Mouse (Mus musculus) midbrain, embryonic 10.5 days (tissue): ENCODE results near the gene Etv6. TPM values are rescaled to one million over a fixed set of nuclear protein-coding genes. Genes with fewer than 3 reads are reported as not detected.

Source experiments
- DNase-seq: peaks from one replicate; pipeline ENCODE4 v3.0.0-alpha.2; 2017; ENCODE audit warnings: low spot score
- H3K27ac ChIP-seq: fragments of 300-500 bp; sonication (generic); replicated peaks from 2 replicates; pipeline ENCODE4 v1.5.1; 2016; ENCODE audit warnings: mild to moderate bottlenecking
- H3K27me3 ChIP-seq: fragments of 300-500 bp; sonication (generic); 2 replicates; pipeline ENCODE4 v1.6.1; 2016; ENCODE audit warnings: low read depth, mild to moderate bottlenecking; ENCODE audit not compliant: poor library complexity, severe bottlenecking
- H3K36me3 ChIP-seq: fragments of 300-500 bp; sonication (generic); 2 replicates; pipeline ENCODE4 v1.6.1; 2016; ENCODE audit warnings: mild to moderate bottlenecking, moderate library complexity
- H3K4me1 ChIP-seq: fragments of 300-500 bp; sonication (generic); 2 replicates; pipeline ENCODE4 v1.6.1; 2016
- H3K4me3 ChIP-seq: fragments of 300-500 bp; sonication (generic); 2 replicates; pipeline ENCODE4 v1.5.1; 2016; ENCODE audit warnings: mild to moderate bottlenecking, moderate library complexity
- H3K9me3 ChIP-seq: fragments of 300-500 bp; sonication (generic); replicated peaks from 2 replicates; pipeline ENCODE4 v1.6.1; 2016; ENCODE audit warnings: mild to moderate bottlenecking
- WGBS: fragments of 180-500 bp; shearing (Covaris S2); methylation state at CpG from one replicate; pipeline ENCODE4 v1.1.7; 2016; 5-methylcytosine and 5-hydroxymethylcytosine counted together
- polyA plus RNA-seq: library from polyadenylated mRNA; unstranded; fragments of >200 nt; fragmentation: Nextera tagmentation; extraction: Ambion mirVana; gene quantifications from 2 replicates; pipeline ENCODE4 v1.2.1, GENCODE M21; 2016

Gene Etv6
- polyA plus RNA-seq, 1 experiment from 2014 or later = 12.6 TPM

DNA sequence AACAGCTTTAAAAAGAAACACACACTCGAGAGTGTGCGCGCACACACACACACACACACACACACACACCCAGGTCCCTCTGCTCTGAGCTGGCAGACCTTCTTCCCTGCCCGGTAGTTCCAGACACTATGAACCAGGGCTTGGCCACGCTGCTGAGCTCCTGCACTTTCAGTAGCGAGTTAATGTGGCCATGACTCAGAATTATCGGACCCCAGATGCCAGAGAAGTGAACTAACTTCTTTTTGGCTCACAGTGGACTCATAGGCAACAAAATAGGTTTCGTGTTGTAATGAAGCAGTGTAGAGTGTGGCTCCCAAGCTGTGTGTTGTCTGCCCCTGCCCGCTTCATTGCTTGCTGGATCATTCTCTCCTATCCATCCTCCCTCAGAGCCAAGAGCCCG, 165.1 kb downstream of the Etv6 start:
- DNase-seq = no peak
- H3K27ac ChIP-seq = no peak overlapping the region
- no peaks in the 10 kb centered on the region for H3K27me3 ChIP-seq
- no peak overlapping the region for H3K4me3 ChIP-seq
- no peaks in the 10 kb centered on the region for H3K9me3 ChIP-seq
- peaks cover 6% of the 10 kb centered on the region; the same call in 1 of the 2 replicates for H3K4me1 ChIP-seq
- H3K36me3 ChIP-seq = no peaks in the 10 kb centered on the region
- WGBS = 93% methylated on average over 10 of the region's 10 CpGs

DNA sequence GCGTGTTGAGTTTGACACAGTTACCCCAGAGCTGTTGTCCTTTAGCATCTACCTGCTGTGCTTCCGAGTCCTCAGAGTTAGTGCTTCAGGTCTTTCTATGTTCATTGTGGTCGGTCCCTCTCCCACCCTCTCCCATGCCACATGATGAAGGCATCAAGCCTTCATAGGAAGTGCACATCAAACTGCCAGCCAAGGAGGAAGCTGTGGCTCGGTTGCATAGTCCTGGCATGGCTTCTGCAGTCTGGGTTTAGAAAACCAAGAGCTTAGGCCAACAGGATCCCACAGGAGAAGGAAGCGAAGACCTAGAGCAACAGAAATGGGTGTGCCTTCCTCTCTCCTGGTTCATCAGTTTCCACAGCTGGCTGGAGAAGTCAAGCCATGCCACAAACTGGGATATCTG, 166.7 kb downstream of the Etv6 start:
- whole genome bisulfite sequencing = 92% methylated on average over 5 of the region's 5 CpGs

DNA sequence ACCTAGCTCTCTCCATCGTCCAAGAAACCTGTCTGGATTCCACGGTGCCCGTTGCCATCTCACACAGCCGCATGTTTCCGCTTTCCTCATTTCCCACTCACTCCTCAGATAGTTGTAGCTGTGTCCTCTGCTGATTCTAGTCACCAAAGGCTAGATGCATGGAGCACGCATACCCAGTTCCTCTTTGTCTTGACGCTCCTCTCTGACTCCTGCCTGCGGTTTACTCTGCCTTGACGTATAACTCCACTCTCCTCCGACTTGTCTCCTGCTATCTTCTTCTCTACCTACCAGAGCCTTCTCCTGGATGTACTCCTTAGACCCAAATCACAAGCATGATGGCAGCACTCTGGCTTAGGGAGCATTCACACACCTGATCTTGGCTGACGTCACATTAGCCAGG, 169.7 kb downstream of the Etv6 start:
- H3K4me1 ChIP-seq = peaks cover 21% of the 10 kb centered on the region
- H3K27ac ChIP-seq = no peak overlapping the region
- no peaks in the 10 kb centered on the region for H3K27me3 ChIP-seq
- no peak overlapping the region for H3K4me3 ChIP-seq
- no peak for DNase-seq
- 95% methylated on average over 11 of the region's 11 CpGs for WGBS
- no peaks in the 10 kb centered on the region for H3K36me3 ChIP-seq
- H3K9me3 ChIP-seq = no peaks in the 10 kb centered on the region

More for the DNA sequence above, 166.7 kb downstream of the Etv6 start:
- H3K27me3 ChIP-seq = no peaks in the 10 kb centered on the region
- H3K4me1 ChIP-seq = peaks cover 9% of the 10 kb centered on the region
- no peaks in the 10 kb centered on the region for H3K36me3 ChIP-seq
- H3K27ac ChIP-seq = no peak overlapping the region
- H3K9me3 ChIP-seq = no peaks in the 10 kb centered on the region
- no peak overlapping the region for H3K4me3 ChIP-seq
- no peak for DNase-seq

DNA sequence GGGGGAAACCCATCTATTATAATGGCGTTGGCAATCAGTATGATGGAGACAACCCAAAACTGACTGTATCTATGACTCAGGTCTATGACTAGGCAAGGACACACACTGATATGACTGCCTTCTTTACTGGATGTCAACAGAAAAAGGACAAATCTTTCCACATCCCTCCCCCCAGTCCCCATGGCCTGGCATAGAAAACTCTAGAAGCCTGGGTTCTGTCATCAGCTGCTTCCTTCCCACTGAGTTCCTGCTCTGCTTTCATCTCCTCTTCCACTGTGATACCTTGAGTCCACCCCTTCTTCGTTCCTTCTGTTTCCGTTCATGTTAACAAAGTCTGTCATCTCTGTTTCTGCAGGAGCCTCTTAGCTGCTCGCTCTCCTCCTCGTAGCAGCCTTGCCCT, 170.2 kb downstream of the Etv6 start:
- WGBS = 96% methylated on average over 5 of the region's 5 CpGs
- Histone ChIP-seq H3K9me3 (no peaks in the 10 kb centered on the region), H3K27me3 (no peaks in the 10 kb centered on the region), H3K4me3 (no peak overlapping the region), H3K27ac (no peak overlapping the region), H3K4me1 (peaks cover 20% of the 10 kb centered on the region), H3K36me3 (no peaks in the 10 kb centered on the region)
- DNase-seq = no peak

DNA sequence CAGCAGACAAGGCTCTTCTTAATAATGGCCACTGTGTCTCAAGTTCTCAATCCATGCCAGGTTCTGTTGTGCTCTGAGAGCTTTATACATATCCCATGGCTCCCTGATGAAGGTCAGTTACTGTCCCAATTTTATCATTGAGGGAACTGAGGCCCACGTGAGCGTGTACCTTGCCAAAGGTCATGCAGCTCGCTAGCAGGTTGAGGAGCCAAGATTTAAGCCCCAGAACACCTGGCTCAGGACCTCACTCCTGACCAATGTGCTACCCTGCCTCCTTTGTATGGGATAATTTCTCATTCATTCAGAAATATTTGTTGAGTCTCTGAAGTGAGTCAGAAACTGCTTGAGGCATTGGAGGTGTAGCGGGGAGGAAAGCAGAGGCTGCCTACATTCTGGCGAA, 170.8 kb downstream of the Etv6 start:
- no peaks in the 10 kb centered on the region for H3K36me3 ChIP-seq
- H3K4me3 ChIP-seq = no peak overlapping the region
- H3K27ac ChIP-seq = no peak overlapping the region
- H3K9me3 ChIP-seq = no peaks in the 10 kb centered on the region
- H3K27me3 ChIP-seq = no peaks in the 10 kb centered on the region
- WGBS = 97% methylated on average over 5 of the region's 5 CpGs
- DNase-seq = no peak
- H3K4me1 ChIP-seq = peaks cover 20% of the 10 kb centered on the region

DNA sequence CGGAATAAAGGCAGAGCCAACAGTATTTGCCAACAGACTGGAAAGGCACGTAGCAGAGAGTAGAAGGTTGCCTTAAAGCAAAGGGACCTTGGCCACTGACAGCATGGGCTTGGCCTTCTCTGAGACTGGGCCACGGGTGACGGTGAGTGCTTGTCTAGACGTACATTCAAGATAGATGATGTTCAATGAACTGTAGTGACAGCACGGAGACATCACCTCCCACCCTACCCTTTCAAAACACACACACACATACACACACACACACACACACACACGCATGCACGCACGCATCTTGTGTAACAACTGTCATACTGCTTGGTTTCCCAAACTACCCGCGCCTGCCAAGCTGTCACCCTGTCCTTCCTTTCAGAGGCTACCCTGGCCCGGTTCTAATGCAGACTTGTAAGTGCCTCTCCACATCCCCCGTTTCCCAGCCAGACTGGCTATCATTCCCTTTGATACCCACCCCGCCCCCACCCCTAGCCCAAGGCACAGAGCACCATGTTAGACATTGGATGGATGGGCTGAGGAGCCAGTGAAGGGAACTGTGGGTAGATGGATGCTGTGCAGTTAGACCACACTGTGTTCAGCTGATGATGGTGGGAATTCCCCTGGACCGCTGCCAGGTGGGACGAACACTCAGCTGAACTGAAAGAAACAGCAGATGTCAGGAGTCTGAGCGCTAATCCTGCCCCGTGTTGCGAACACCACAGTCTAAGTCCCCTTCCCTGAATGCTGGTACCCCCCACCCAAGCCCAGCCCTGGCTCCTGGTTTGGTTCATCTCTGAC, 172.1 kb downstream of the Etv6 start:
- Histone ChIP-seq H3K36me3 (no peaks in the 10 kb centered on the region), H3K27ac (0 out of 2 replicates have a peak overlapping the region, but pooled peaks have one; percentile 2), H3K4me3 (no peak overlapping the region), H3K27me3 (no peaks in the 10 kb centered on the region), H3K9me3 (no peaks in the 10 kb centered on the region), H3K4me1 (peaks cover 20% of the 10 kb centered on the region)
- DNase-seq = no peak
- 90% methylated on average over 19 of the region's 19 CpGs for WGBS

DNA sequence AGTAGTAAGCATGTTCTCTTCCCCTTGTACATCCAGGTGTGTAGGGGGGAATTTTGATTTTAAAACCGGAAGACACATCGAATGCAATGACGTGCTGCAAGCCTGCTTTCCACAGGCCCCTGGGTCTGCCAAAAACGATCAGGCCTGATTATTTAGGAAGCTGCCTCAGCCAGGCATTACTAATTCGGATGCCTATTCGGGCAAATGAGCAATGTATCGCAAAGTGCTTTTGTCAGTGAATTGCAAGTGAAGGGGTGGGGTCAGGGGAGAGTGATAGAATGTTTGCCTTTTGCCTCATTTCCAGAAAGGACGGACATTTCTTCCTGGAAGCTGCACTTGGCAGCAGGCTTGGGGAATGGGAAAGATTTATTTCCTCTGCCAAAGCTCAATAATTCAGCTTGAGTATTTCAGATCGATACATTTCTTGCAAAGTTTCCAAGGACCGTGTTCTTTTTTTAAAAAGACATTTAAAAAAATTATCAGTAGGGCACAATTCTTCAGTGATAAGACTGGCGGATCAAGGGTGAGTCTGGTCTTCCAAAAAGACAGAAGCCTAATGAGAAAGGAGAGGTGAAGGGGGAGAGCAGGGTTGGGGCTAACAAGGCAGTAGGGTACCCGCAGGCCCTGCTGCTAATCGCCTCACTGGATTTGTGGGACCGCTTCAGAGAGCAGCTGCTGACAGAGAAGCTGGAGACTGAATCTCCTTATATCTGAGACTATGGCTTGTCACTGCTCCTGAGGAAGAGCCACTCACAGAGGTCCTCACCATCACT, 172.9 kb downstream of the Etv6 start:
- Histone ChIP-seq H3K27me3 (no peaks in the 10 kb centered on the region), H3K4me1 (peaks cover 20% of the 10 kb centered on the region), H3K4me3 (no peak overlapping the region), H3K9me3 (no peaks in the 10 kb centered on the region), H3K27ac (no peak overlapping the region), H3K36me3 (no peaks in the 10 kb centered on the region)
- WGBS = 80% methylated on average over 14 of the region's 14 CpGs
- no peak for DNase-seq

DNA sequence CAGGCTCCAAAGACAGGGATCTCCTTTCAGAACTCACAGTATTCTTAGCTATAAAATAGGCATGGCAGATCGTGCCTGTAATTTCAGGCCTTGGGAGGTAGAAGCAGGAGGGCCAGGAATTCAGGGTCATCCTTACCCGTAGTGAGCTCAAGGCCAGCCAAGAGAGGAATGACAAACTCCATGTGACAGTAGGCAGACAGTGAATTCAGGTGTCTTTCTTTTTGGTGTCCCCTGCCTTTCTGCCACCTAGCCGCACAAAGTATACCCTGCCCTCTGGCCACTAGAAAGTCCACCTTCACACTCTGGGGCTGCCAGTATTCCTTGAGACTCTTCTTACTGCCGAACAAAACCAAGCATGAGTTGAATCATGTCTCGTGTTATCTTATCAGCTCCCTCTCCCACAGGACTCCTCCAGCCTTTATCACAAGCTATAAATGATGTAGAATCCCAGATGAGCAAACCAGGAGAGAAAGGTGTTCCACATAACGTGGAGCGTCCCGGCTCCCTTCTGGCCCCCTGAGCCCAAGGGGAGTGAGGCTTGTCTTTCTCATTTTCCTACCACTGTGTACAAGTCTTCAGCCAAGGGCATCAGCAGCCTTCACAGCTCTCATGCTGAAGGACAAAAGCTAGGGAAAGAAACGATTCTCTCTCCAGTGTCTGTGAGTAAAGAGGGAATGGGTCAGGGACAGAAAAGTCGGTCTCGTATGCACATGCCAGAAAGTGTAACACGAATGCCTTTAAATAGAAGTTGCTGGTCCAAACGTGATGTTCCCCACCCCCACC, 175.4 kb downstream of the Etv6 start:
- Histone ChIP-seq H3K4me3 (no peak overlapping the region), H3K27ac (no peak overlapping the region), H3K36me3 (no peaks in the 10 kb centered on the region), H3K27me3 (no peaks in the 10 kb centered on the region), H3K9me3 (no peaks in the 10 kb centered on the region), H3K4me1 (peaks cover 20% of the 10 kb centered on the region)
- no peak for DNase-seq
- WGBS = 91% methylated on average over 13 of the region's 13 CpGs

DNA sequence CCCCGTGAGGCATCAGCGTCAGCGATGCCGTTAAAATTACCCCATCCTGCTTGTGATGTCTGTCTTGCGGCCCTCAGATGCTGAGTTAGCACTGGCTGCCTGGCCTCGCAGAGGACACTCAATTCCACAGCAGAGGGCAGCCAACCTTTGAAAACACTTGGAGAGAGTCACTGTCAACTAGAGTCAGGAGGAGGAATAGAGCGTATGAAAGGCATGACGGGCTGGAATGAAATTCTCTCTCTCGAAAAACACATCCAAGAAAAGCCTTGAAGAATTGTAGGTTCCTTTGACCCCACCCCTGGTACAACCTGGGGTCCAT, 175.9 kb downstream of the Etv6 start:
- H3K27me3 ChIP-seq = no peaks in the 10 kb centered on the region
- H3K9me3 ChIP-seq = no peaks in the 10 kb centered on the region
- DNase-seq = no peak
- no peak overlapping the region for H3K27ac ChIP-seq
- H3K4me1 ChIP-seq = peaks cover 20% of the 10 kb centered on the region
- H3K36me3 ChIP-seq = no peaks in the 10 kb centered on the region
- H3K4me3 ChIP-seq = no peak overlapping the region
- 93% methylated on average over 9 of the region's 9 CpGs for WGBS

DNA sequence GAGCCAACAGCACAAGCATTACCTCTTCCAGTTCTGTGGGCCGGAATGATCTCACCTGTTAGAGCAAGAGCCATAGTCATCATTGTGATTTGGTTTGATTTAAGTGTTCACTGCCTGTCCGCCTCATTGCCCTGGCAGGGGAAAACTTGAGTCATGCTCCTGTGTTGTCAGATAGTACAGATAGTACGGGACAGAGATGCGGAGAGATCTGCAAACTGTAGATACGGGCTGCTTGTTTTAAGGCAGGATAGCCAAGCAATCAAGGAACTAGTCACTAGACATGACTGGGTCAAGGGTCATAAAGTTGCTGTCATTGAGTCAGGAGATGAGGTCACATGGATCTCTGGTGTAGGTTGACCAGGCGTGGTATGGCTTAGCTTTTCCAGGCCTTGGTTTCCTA, 182.2 kb downstream of the Etv6 start:
- no peak for DNase-seq
- WGBS = 95% methylated on average over 6 of the region's 6 CpGs
- H3K36me3 ChIP-seq = 0 out of 2 replicates have a peak, but pooled peaks cover 2% of the 10 kb centered on the region
- no peaks in the 10 kb centered on the region for H3K9me3 ChIP-seq
- H3K27me3 ChIP-seq = no peaks in the 10 kb centered on the region
- no peak overlapping the region for H3K4me3 ChIP-seq
- no peak overlapping the region for H3K27ac ChIP-seq
- H3K4me1 ChIP-seq = peaks cover 7% of the 10 kb centered on the region

DNA sequence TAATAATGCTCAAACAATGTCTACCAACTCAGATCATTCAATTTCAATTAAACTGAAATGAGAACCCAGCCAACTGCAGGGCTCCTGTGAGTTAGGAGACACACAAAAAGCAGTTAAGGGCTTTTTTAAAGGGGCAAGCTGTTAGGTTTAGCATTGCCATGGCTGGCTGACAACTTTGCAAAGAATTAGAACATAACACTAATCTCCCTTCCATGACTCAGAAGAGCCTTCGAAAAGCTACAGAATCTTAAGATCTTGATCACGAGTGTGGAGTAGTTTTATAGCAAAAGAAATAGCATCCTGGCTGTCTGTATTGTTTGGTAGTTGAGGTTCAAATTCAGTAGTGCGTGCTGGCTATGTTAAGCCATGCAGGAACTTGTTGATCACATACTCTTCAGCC, 182.9 kb downstream of the Etv6 start:
- H3K36me3 ChIP-seq = peaks cover 3% of the 10 kb centered on the region; the same call in 1 of the 2 replicates
- H3K27me3 ChIP-seq = no peaks in the 10 kb centered on the region
- no peak overlapping the region for H3K27ac ChIP-seq
- peaks cover 9% of the 10 kb centered on the region for H3K4me1 ChIP-seq
- H3K4me3 ChIP-seq = no peak overlapping the region
- no peak for DNase-seq
- 88% methylated on average over 3 of the region's 3 CpGs for WGBS
- H3K9me3 ChIP-seq = no peaks in the 10 kb centered on the region

DNA sequence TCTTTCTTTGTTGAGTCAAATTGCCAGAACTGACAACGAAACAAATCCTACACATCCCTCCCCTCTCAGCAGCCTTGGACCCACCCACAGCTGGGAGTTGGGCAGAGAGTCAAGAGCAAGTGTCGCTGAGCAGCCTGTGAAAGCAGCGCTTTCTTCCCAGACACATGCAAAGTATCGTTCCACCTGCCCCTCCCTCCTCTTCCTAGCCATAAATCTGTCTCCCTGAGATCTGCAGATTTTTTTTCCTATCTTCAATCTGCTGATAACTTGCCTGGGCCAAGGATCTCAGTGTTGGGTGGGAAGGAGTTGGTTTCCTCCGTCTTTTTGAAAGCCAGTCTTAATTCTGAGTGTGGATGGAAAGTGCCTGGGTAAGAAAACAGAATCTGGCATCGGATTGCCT, 183.9 kb downstream of the Etv6 start:
- H3K27ac ChIP-seq = no peak overlapping the region
- H3K9me3 ChIP-seq = no peaks in the 10 kb centered on the region
- peaks cover 9% of the 10 kb centered on the region for H3K4me1 ChIP-seq
- H3K36me3 ChIP-seq = peaks cover 9% of the 10 kb centered on the region; the same call in 1 of the 2 replicates
- no peaks in the 10 kb centered on the region for H3K27me3 ChIP-seq
- DNase-seq = no peak
- WGBS = 84% methylated on average over 6 of the region's 6 CpGs
- no peak overlapping the region for H3K4me3 ChIP-seq
